Mouse (Mus musculus) adrenal gland, postnatal 25 days (tissue): ENCODE results near the gene Itgb2l. TPM values are rescaled to one million over a fixed set of nuclear protein-coding genes. Genes with fewer than 3 reads are reported as not detected.

Experiments used
- DNase-seq: peaks from one replicate; pipeline ENCODE4 v3.0.0; 2021; ENCODE audit warnings: mixed read lengths
- total RNA-seq: library from RNA; stranded (reverse); gene quantifications from 2 replicates; pipeline ENCODE4 v1.2.3, GENCODE M21; 2021

Itgb2l gene
- total RNA-seq, 1 experiment from 2014 or later, result not detected

- DNase-seq, result no peak
Measured at GRCm38 (mm10) chr16:96426671-96427070, 16.7 kb downstream of the Itgb2l start.

GRCm38 (mm10) chr16:96425044-96425443, 18.4 kb downstream of the Itgb2l start:
- DNase-seq, result no peak

- DNase-seq, result no peak
Measured at GRCm38 (mm10) chr16:96408064-96408465, 35.4 kb downstream of the Itgb2l start.

GRCm38 (mm10) chr16:96406312-96406711, 37.1 kb downstream of the Itgb2l start:
- no peak for DNase-seq

GRCm38 (mm10) chr16:96402294-96402693, 41.1 kb downstream of the Itgb2l start:
- DNase-seq, result no peak

GRCm38 (mm10) chr16:96400046-96400445, 43.4 kb downstream of the Itgb2l start:
- no peak for DNase-seq

GRCm38 (mm10) chr16:96398806-96399205, 44.6 kb downstream of the Itgb2l start:
- DNase-seq, result no peak

GRCm38 (mm10) chr16:96396013-96396650, 47.3 kb downstream of the Itgb2l start:
- DNase-seq, result no peak

- DNase-seq, result no peak
Measured at GRCm38 (mm10) chr16:96395516-96395915, 47.9 kb downstream of the Itgb2l start.

- DNase-seq, result no peak
Measured at GRCm38 (mm10) chr16:96391070-96391469, 52.3 kb downstream of the Itgb2l start.

GRCm38 (mm10) chr16:96388481-96388880, 54.9 kb downstream of the Itgb2l start:
- DNase-seq, result no peak

GRCm38 (mm10) chr16:96387685-96388371, 55.6 kb downstream of the Itgb2l start:
- DNase-seq, result no peak

- no peak for DNase-seq
Measured at GRCm38 (mm10) chr16:96384741-96385140, 58.7 kb downstream of the Itgb2l start.

GRCm38 (mm10) chr16:96382496-96383181, 60.8 kb downstream of the Itgb2l start:
- no peak for DNase-seq

- no peak for DNase-seq
Measured at GRCm38 (mm10) chr16:96381435-96381834, 62.0 kb downstream of the Itgb2l start.

GRCm38 (mm10) chr16:96378111-96378510, 65.3 kb downstream of the Itgb2l start:
- DNase-seq, result no peak

GRCm38 (mm10) chr16:96376342-96376741, 67.1 kb downstream of the Itgb2l start:
- DNase-seq, result peak; percentile 26

GRCm38 (mm10) chr16:96375538-96375937, 67.9 kb downstream of the Itgb2l start:
- DNase-seq, result no peak

GRCm38 (mm10) chr16:96372752-96373118, 70.7 kb downstream of the Itgb2l start:
- no peak for DNase-seq
